Mouse (Mus musculus) MEL (cell line): ENCODE measurements around the gene Dnajc11. TPM values are rescaled to one million over a fixed set of nuclear protein-coding genes. Genes with fewer than 3 reads are reported as not detected.
A peak's percentile ranks its signal among the peaks of the same experiment; 100 is the strongest.

Experiments used
- DNase-seq: peaks from one replicate; pipeline ENCODE4 v3.0.0; 2011; ENCODE audit warnings: low read depth, low spot score
- H3K27ac ChIP-seq: 2 replicates; pipeline ENCODE4 v1.5.1; 2012; ENCODE audit warnings: low read depth, mild to moderate bottlenecking, control low read depth, low read length, moderate library complexity; ENCODE audit not compliant: control insufficient read depth
- H3K27me3 ChIP-seq, 2 experiments: fragments of 150-350 bp in 1 of 2; sonication (generic) in 1 of 2; 2 replicates each; pipeline ENCODE4 v1.6.1; 2012; ENCODE audit warnings: low read length in 2 of 2, mild to moderate bottlenecking in 2 of 2, improper control_type of control experiment in 1 of 2, moderate library complexity in 1 of 2; ENCODE audit not compliant: insufficient read depth in 2 of 2, control insufficient read depth in 1 of 2
- H3K36me3 ChIP-seq, 2 experiments: 2 replicates each; pipeline ENCODE4 v1.6.1; 2012 to 2014; ENCODE audit warnings: low read length in 2 of 2, improper control_type of control experiment in 1 of 2, inconsistent platforms in 1 of 2, mild to moderate bottlenecking in 1 of 2; ENCODE audit not compliant: insufficient read depth in 2 of 2, control insufficient read depth in 1 of 2
- H3K4me1 ChIP-seq, 2 experiments: fragments of 150-350 bp in 1 of 2; sonication (generic) in 1 of 2; 2 replicates each; pipeline ENCODE4 v1.6.1; 2012; ENCODE audit warnings: low read length in 2 of 2, improper control_type of control experiment in 1 of 2, mild to moderate bottlenecking in 1 of 2; ENCODE audit not compliant: insufficient read depth in 2 of 2, control insufficient read depth in 1 of 2
- H3K4me3 ChIP-seq, 2 experiments: fragments of 150-350 bp in 1 of 2; sonication (generic) in 1 of 2; 2 replicates each; pipeline ENCODE4 v1.5.1; 2012; ENCODE audit warnings: low read depth in 2 of 2, low read length in 2 of 2, mild to moderate bottlenecking in 2 of 2, moderate library complexity in 2 of 2, control low read depth in 1 of 2, improper control_type of control experiment in 1 of 2; ENCODE audit not compliant: control insufficient read depth in 1 of 2, insufficient read depth in 1 of 2
- H3K79me2 ChIP-seq: 2 replicates; pipeline ENCODE4 v1.6.1; 2012; ENCODE audit warnings: mild to moderate bottlenecking, low read length, moderate library complexity; ENCODE audit not compliant: control insufficient read depth, poor library complexity, insufficient read depth
- H3K9ac ChIP-seq: 2 replicates; pipeline ENCODE4 v1.6.1; 2012; ENCODE audit warnings: low read depth, mild to moderate bottlenecking, control low read depth, low read length, moderate library complexity; ENCODE audit not compliant: control insufficient read depth, poor library complexity, severe bottlenecking
- H3K9me3 ChIP-seq: fragments of 150-350 bp; sonication (generic); replicated peaks from 2 replicates; pipeline ENCODE4 v1.6.1; 2012; ENCODE audit warnings: mild to moderate bottlenecking, low read length, improper control_type of control experiment, moderate library complexity; ENCODE audit not compliant: insufficient read depth
- BHLHE40 ChIP-seq: IDR thresholded peaks from 2 replicates; pipeline ENCODE4 v1.6.1; 2012; ENCODE audit warnings: low read depth, mild to moderate bottlenecking, inconsistent platforms, low read length, improper control_type of control experiment, borderline replicate concordance
- CHD2 ChIP-seq: IDR thresholded peaks from 2 replicates; pipeline ENCODE4 v1.6.1; 2011; ENCODE audit warnings: low read length, improper control_type of control experiment
- E2F4 ChIP-seq: IDR thresholded peaks from 2 replicates; pipeline ENCODE4 v1.6.1; 2011; ENCODE audit warnings: low read depth, low read length, improper control_type of control experiment, borderline replicate concordance
- ELF1 ChIP-seq: IDR thresholded peaks from 2 replicates; pipeline ENCODE4 v1.6.1; 2014; ENCODE audit warnings: low read depth, mild to moderate bottlenecking, inconsistent platforms, low read length, improper control_type of control experiment, moderate library complexity
- EP300 ChIP-seq, 2 experiments: IDR thresholded peaks; 2 replicates each; pipeline ENCODE4 v1.6.1; 2011; ENCODE audit warnings: improper control_type of control experiment in 2 of 2, low read length in 2 of 2, low read depth in 1 of 2, mild to moderate bottlenecking in 1 of 2
- ETS1 ChIP-seq: IDR thresholded peaks from 2 replicates; pipeline ENCODE4 v1.6.1; 2012; ENCODE audit warnings: low read depth, mild to moderate bottlenecking, inconsistent platforms, low read length, improper control_type of control experiment, moderate library complexity
- GABPA ChIP-seq: IDR thresholded peaks from 2 replicates; pipeline ENCODE4 v1.6.1; 2012; ENCODE audit warnings: low read depth, mild to moderate bottlenecking, inconsistent platforms, low read length, improper control_type of control experiment, moderate library complexity
- KAT2A ChIP-seq: conservative IDR thresholded peaks from 2 replicates; pipeline ENCODE4 v1.6.1; 2012; ENCODE audit warnings: low read depth, low read length, improper control_type of control experiment, inconsistent platforms
- MAX ChIP-seq: IDR thresholded peaks from 2 replicates; pipeline ENCODE4 v1.6.1; 2011; ENCODE audit warnings: low read length, improper control_type of control experiment
- MAZ ChIP-seq: IDR thresholded peaks from 2 replicates; pipeline ENCODE4 v1.6.1; 2012; ENCODE audit warnings: low read depth, mild to moderate bottlenecking, inconsistent platforms, low read length, improper control_type of control experiment
- MEF2A ChIP-seq: IDR thresholded peaks from 2 replicates; pipeline ENCODE4 v1.6.1; 2014; ENCODE audit warnings: low read depth, mild to moderate bottlenecking, inconsistent platforms, low read length, improper control_type of control experiment; ENCODE audit not compliant: poor library complexity, insufficient replicate concordance, severe bottlenecking; ENCODE audit errors: extremely low read depth
- MXI1 ChIP-seq: IDR thresholded peaks from 2 replicates; pipeline ENCODE4 v1.6.1; 2011; ENCODE audit warnings: mild to moderate bottlenecking, low read depth, low read length, improper control_type of control experiment
- MYB ChIP-seq: IDR thresholded peaks from 2 replicates; pipeline ENCODE4 v1.6.1; 2011; ENCODE audit warnings: mild to moderate bottlenecking, low read depth, low read length, improper control_type of control experiment
- MYC ChIP-seq: IDR thresholded peaks from 2 replicates; pipeline ENCODE4 v1.6.1; 2011; ENCODE audit warnings: low read depth, mild to moderate bottlenecking, low read length, improper control_type of control experiment, moderate library complexity
- NELFE ChIP-seq: IDR thresholded peaks from 2 replicates; pipeline ENCODE4 v1.6.1; 2011; ENCODE audit warnings: low read depth, low read length, improper control_type of control experiment
- NRF1 ChIP-seq: IDR thresholded peaks from 2 replicates; pipeline ENCODE4 v1.6.1; 2014; ENCODE audit warnings: low read depth, mild to moderate bottlenecking, inconsistent platforms, low read length, improper control_type of control experiment, moderate library complexity; ENCODE audit not compliant: poor library complexity, insufficient read depth, severe bottlenecking
- POLR2A ChIP-seq, 2 experiments: IDR thresholded peaks; 2 replicates each; pipeline ENCODE4 v1.6.1; 2011 to 2012; ENCODE audit warnings: low read length in 2 of 2, mild to moderate bottlenecking in 2 of 2, control low read depth in 1 of 2, improper control_type of control experiment in 1 of 2, low read depth in 1 of 2, moderate library complexity in 1 of 2; ENCODE audit not compliant: control insufficient read depth in 1 of 2, insufficient read depth in 1 of 2, poor library complexity in 1 of 2
- POLR2AphosphoS5 ChIP-seq: IDR thresholded peaks from 2 replicates; pipeline ENCODE4 v1.6.1; 2012; ENCODE audit warnings: low read depth, borderline replicate concordance, mild to moderate bottlenecking, inconsistent platforms, low read length, moderate library complexity, mixed read lengths
- RAD21 ChIP-seq: IDR thresholded peaks from 2 replicates; pipeline ENCODE4 v1.6.1; 2011; ENCODE audit warnings: mild to moderate bottlenecking, low read depth, low read length, improper control_type of control experiment
- RCOR1 ChIP-seq: IDR thresholded peaks from 2 replicates; pipeline ENCODE4 v1.6.1; 2012; ENCODE audit warnings: low read depth, mild to moderate bottlenecking, inconsistent platforms, low read length, improper control_type of control experiment
- SIN3A ChIP-seq: IDR thresholded peaks from 2 replicates; pipeline ENCODE4 v1.6.1; 2012; ENCODE audit warnings: low read length, improper control_type of control experiment, inconsistent platforms
- SMC3 ChIP-seq: IDR thresholded peaks from 2 replicates; pipeline ENCODE4 v1.6.1; 2011; ENCODE audit warnings: low read depth, low read length, improper control_type of control experiment
- TAL1 ChIP-seq: IDR thresholded peaks from 2 replicates; pipeline ENCODE4 v1.6.1; 2012; ENCODE audit warnings: mild to moderate bottlenecking, inconsistent platforms, low read length, moderate library complexity, mixed read lengths
- TCF12 ChIP-seq: IDR thresholded peaks from 2 replicates; pipeline ENCODE4 v1.6.1; 2014; ENCODE audit warnings: low read depth, mild to moderate bottlenecking, inconsistent platforms, low read length, improper control_type of control experiment, moderate library complexity
- UBTF ChIP-seq: IDR thresholded peaks from 2 replicates; pipeline ENCODE4 v1.6.1; 2012; ENCODE audit warnings: low read depth, mild to moderate bottlenecking, inconsistent platforms, low read length, improper control_type of control experiment, moderate library complexity, borderline replicate concordance; ENCODE audit not compliant: insufficient read depth
- USF1 ChIP-seq: IDR thresholded peaks from 2 replicates; pipeline ENCODE4 v1.6.1; 2014; ENCODE audit warnings: low read depth, mild to moderate bottlenecking, inconsistent platforms, low read length, improper control_type of control experiment, moderate library complexity
- ZC3H11A ChIP-seq: IDR thresholded peaks from 2 replicates; pipeline ENCODE4 v1.6.1; 2012; ENCODE audit warnings: low read depth, mild to moderate bottlenecking, inconsistent platforms, low read length, improper control_type of control experiment
- ZKSCAN1 ChIP-seq: IDR thresholded peaks from 2 replicates; pipeline ENCODE4 v1.6.1; 2012; ENCODE audit warnings: low read depth, mild to moderate bottlenecking, inconsistent platforms, low read length, improper control_type of control experiment, moderate library complexity
- ZMIZ1 ChIP-seq: IDR thresholded peaks from 2 replicates; pipeline ENCODE4 v1.6.1; 2012; ENCODE audit warnings: low read depth, mild to moderate bottlenecking, inconsistent platforms, low read length, improper control_type of control experiment, moderate library complexity
- ZNF384 ChIP-seq: IDR thresholded peaks from 2 replicates; pipeline ENCODE4 v1.6.1; 2012; ENCODE audit warnings: low read depth, mild to moderate bottlenecking, inconsistent platforms, low read length, improper control_type of control experiment
- polyA plus RNA-seq, 2 experiments: library from polyadenylated mRNA; stranded (reverse) in 1 of 2; unstranded in 1 of 2; fragments of >175 nt in 1 of 2; fragments of >200 nt in 1 of 2; gene quantifications; 2 replicates each; pipeline versions ENCODE4 v1.2.1 to v1.2.4; 2012; ENCODE audit warnings: low replicate concordance in 2 of 2, low read depth in 1 of 2; ENCODE audit not compliant: insufficient read length in 2 of 2, insufficient read depth in 1 of 2, missing spikeins in 1 of 2
- total RNA-seq: library from RNA; depleted of rRNA; stranded (reverse); fragments of 300-350 nt; gene quantifications from 2 replicates; pipeline ENCODE4 v1.2.3, GENCODE M21; 2012

The Dnajc11 gene
- total and polyA plus RNA-seq, 3 experiments = 128 to 278 (median 157) TPM

DNA sequence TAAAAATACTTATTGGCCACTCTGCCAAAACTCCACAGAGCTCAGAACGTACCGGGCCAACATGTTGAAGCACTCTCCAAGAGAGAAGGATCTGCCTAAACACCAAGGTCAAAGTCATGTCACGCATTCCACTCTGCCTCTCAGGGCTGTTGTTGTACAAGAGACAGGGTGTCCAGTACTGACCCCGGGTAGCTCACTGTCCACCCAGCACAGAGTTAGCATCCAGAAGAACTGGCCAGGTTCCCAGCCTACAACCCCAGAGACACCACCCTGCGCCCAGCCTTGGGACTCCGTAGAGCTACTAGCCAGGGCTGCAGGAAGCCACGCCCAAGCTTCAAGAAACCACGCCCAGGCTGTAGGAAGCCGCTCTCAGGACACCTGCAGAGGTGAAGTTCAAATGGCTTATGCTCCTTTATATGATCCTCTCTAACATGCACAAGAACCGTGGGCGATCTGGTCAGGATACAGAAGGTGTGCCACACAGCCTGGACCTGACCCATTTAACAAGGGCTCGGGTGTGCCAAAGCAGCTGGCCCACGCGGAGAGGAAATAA, 30.7 kb upstream of the Dnajc11 start:
- peak overlapping the region; percentile 60 for H3K9ac ChIP-seq

DNA sequence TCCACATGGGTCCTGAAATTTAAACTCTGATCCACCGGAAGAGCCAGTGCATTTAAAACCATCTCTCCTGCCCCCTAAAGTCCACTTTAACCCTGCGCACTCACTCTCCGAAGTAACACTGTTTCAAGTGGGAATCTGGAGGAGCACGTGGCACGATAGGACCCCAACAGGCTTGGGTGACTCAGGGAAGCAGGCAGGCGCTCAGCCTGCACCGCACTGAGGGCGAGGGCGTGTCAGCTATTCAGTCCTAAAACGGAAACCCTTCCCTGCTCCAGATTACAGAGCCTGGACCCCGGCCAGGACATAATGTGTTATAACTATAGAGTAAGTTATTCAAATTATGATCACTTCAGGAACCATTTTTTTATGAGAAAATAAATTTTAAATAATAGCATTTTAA, 29.4 kb upstream of the Dnajc11 start:
- Histone ChIP-seq H3K9me3 (no peaks in the 10 kb centered on the region), H3K4me1 (peaks cover 17 to 48% of the 10 kb centered on the region in 2 experiments), H3K9ac (peak overlapping the region; percentile 43), H3K36me3 (peaks cover 0 to 32% of the 10 kb centered on the region in 2 experiments; a peak in 2 of 4 replicates), H3K27ac (peak overlapping the region; percentile 81), H3K79me2 (no peaks in the 10 kb centered on the region), H3K27me3 (no peaks in the 10 kb centered on the region), H3K4me3 (peak overlapping the region in 1 of 2 experiments; percentile 6; a peak in 1 of 4 replicates)
- peak; percentile 95 for DNase-seq
- TF ChIP-seq MYC = peak; percentile 99
- no peak for TF ChIP-seq ZNF384
- peak; percentile 32; the same call in 1 of the 2 replicates for TF ChIP-seq TCF12
- no peak for TF ChIP-seq ZKSCAN1
- TF ChIP-seq POLR2A (IDR thresholded peaks at IDR 0.05; ENCODE audit: control insufficient read depth in 1 of 2, insufficient read depth in 1 of 2, low read depth in 1 of 2, low read length in 2 of 2, poor library complexity in 1 of 2) = peak in 1 of 2 experiments; percentile 57; a peak in 2 of 4 replicates
- no peak for TF ChIP-seq ZC3H11A
- peak; percentile 73; the same call in 1 of the 2 replicates for TF ChIP-seq ETS1
- TF ChIP-seq TAL1 = peak; percentile 64
- peak; percentile 70 for TF ChIP-seq RCOR1
- TF ChIP-seq UBTF = no peak
- no peak for TF ChIP-seq CHD2
- TF ChIP-seq ELF1 = 0 out of 2 replicates have a peak, but pooled peaks have one; percentile 14
- no peak for TF ChIP-seq SMC3
- no peak for TF ChIP-seq NELFE
- TF ChIP-seq KAT2A = no peak
- TF ChIP-seq POLR2AphosphoS5 = no peak
- no peak for TF ChIP-seq MYB
- TF ChIP-seq ZMIZ1 = no peak
- peak; percentile 76 to 79 for TF ChIP-seq EP300 (IDR thresholded peaks at IDR 0.05; ENCODE audit: low read depth in 1 of 2, low read length in 2 of 2)
- TF ChIP-seq GABPA = no peak
- 0 out of 2 replicates have a peak, but pooled peaks have one; percentile 18 for TF ChIP-seq NRF1
- peak; percentile 80 for TF ChIP-seq USF1
- no peak for TF ChIP-seq BHLHE40
- no peak for TF ChIP-seq E2F4
- TF ChIP-seq MAX = peak; percentile 99
- TF ChIP-seq MAZ = peak; percentile 40; the same call in 1 of the 2 replicates
- no peak for TF ChIP-seq MEF2A

More for the DNA sequence above, 30.7 kb upstream of the Dnajc11 start:
- Histone ChIP-seq H3K27me3 (no peaks in the 10 kb centered on the region), H3K79me2 (no peaks in the 10 kb centered on the region), H3K4me1 (peaks cover 17 to 43% of the 10 kb centered on the region in 2 experiments), H3K9me3 (no peaks in the 10 kb centered on the region), H3K36me3 (peaks cover 0 to 30% of the 10 kb centered on the region in 2 experiments; a peak in 2 of 4 replicates), H3K4me3 (peak overlapping the region; percentile 60 to 96), H3K27ac (peak overlapping the region; percentile 68)
- TF ChIP-seq MXI1 (peak; percentile 66), POLR2A (IDR thresholded peaks at IDR 0.05; ENCODE audit: control insufficient read depth in 1 of 2, insufficient read depth in 1 of 2, low read depth in 1 of 2, low read length in 2 of 2, poor library complexity in 1 of 2) (0 out of 4 replicates have a peak, but pooled peaks of 1 of the 2 experiments have one; percentile 39), KAT2A (no peak), RCOR1 (no peak), RAD21 (no peak), NELFE (peak; percentile 32; the same call in 1 of the 2 replicates), SIN3A (peak; percentile 60)
- DNase-seq = peak; percentile 85
